Mouse (Mus musculus) ES-E14 (cell line): ENCODE data around the gene Pcdh18.

ENCODE experiments used
- CHD2 ChIP-seq: IDR thresholded peaks from 2 replicates; pipeline ENCODE4 v1.6.1; 2014; ENCODE audit warnings: mild to moderate bottlenecking, low read depth, low read length, inconsistent platforms
- MAFK ChIP-seq: IDR thresholded peaks from 2 replicates; pipeline ENCODE4 v1.6.1; 2014; ENCODE audit warnings: mild to moderate bottlenecking, low read depth, low read length, inconsistent platforms; ENCODE audit not compliant: insufficient read depth
- ZNF384 ChIP-seq: IDR thresholded peaks from 2 replicates; pipeline ENCODE4 v1.6.1; 2012; ENCODE audit warnings: low read depth, low read length, inconsistent platforms

DNA sequence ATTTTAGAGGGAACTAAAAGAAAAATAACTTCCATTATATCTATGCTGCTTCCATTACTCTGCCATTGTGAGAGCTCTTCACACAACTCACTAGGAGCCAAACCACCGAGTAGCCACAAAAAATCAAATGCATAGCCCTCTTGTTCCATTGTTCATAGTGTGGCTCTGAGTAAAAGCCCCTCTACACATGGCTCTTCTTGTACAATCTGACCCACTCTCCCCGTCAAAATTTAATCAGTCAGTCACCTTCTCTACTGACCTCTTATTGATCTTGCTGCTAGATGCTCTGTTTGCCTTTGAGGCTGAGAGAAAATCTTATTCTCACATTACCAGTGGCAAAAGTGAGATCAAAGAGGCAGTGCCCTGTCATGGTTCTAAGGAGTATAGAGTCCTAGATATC is 31.2 kb upstream of the Pcdh18 start:
- TF ChIP-seq ZNF384, result no peak
- no peak for TF ChIP-seq MAFK
- no peak for TF ChIP-seq CHD2
